Mouse (Mus musculus) bone marrow macrophage, adult 2 months (primary cell): ENCODE data around the gene Wdr76. TPM values are rescaled to one million over a fixed set of nuclear protein-coding genes. Genes with fewer than 3 reads are reported as not detected.

Source experiments
- H3K27ac ChIP-seq: 2 replicates; pipeline ENCODE4 v1.5.1; 2012; ENCODE audit warnings: low read depth, low read length; ENCODE audit not compliant: insufficient read depth
- H3K4me1 ChIP-seq: 2 replicates; pipeline ENCODE4 v1.6.1; 2012; ENCODE audit warnings: low read length; ENCODE audit not compliant: control insufficient read depth, insufficient read depth
- H3K4me3 ChIP-seq: 2 replicates; pipeline ENCODE4 v1.5.1; 2012; ENCODE audit warnings: mild to moderate bottlenecking, low read length, moderate library complexity; ENCODE audit not compliant: insufficient read depth
- CTCF ChIP-seq: IDR thresholded peaks from 2 replicates; pipeline ENCODE4 v1.5.1; 2012; ENCODE audit warnings: low read depth, mild to moderate bottlenecking, low read length, moderate library complexity
- POLR2A ChIP-seq: IDR thresholded peaks from 2 replicates; pipeline ENCODE4 v1.6.1; 2012; ENCODE audit warnings: mild to moderate bottlenecking, low read depth, low read length, borderline replicate concordance
- polyA plus RNA-seq: library from polyadenylated mRNA; stranded (reverse); fragments of >200 nt; gene quantifications from 2 replicates; pipeline ENCODE4 v1.2.4, GENCODE M21; 2012; ENCODE audit not compliant: missing spikeins, insufficient read depth, insufficient read length

The Wdr76 gene
- polyA plus RNA-seq, 1 experiment = 11.3 TPM

DNA sequence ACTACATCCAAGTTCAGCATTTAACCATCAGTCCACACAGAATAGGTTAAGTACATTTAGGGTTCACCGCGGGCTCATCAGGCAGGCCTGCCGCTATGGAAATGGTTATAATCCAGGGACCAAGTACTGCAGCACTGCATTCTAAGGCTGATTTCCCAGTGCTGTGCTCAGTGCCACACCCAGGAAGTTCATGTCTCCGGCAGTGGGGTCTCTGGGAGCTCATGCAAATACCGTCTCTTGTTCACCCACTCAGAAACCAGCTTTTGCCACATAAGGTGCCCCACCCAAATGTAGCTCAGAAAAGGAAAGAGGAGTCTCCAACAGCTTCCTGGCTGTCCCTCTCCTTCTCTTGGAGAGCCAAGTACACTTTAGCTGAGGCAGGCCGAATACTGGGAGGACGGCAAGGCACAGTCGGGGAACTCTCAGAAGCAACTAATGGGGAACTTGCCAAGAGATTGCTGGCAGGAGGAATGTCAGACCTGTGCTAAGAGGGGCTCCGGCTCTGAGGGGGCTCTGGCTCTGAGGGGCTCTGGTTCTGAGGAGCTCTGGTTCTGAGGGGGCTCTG is 67.6 kb downstream of the Wdr76 start:
- no peaks in the 10 kb centered on the region for H3K4me1 ChIP-seq
- no peak overlapping the region for H3K4me3 ChIP-seq
- H3K27ac ChIP-seq = no peak overlapping the region
- no peak for TF ChIP-seq POLR2A
- no peak for TF ChIP-seq CTCF

DNA sequence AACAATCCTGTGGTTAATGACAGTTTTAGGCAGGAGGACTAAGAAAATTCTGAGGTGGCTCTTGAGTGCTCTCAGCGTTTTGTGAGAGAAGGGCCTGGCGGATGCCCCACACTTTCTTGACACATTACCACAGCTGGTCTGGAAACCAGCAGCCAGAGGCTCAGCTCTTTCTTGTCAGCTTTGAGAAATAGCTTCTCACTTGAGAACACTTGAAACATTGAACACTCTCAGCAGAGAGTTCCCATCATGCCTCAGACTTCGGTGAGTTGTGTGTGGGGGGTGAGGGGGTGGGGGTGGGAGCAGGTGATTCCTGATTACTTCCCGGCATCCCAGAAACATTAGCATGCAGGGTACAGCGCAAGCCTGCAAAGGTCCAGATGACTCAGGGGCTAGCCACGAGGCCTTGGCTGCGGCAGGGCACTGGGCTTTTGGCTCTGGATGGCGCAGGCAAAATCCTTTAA is 69.2 kb downstream of the Wdr76 start:
- TF ChIP-seq CTCF (no peak), POLR2A (no peak)
- Histone ChIP-seq H3K4me3 (no peak overlapping the region), H3K4me1 (no peaks in the 10 kb centered on the region), H3K27ac (no peak overlapping the region)

DNA sequence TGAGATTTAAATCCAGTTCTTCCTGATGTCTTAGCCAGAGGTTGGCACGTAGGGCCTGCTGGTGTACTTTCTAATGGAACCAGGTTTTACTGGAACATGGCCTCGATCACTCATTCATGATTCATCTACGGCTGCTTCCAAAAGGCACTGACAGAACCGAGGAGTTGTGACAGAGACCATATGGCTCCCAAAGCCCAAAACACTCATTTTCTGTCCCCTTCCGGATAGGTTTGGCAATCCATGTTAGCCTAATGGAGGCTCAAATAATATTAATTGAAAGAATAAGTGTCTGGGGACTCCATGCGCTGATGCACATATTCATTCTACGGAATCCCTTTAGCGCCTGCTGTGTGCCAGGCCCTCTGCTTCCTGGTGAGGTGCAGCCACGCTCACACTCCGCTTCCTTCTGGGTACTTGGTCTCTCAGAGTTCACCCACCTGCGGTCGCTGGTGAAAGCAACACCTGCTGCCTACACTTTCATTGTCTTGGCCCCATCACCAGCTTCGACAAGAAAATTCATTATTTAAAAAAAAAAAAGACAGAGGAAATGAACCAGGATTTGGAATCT is 76.4 kb downstream of the Wdr76 start:
- H3K4me3 ChIP-seq = no peak overlapping the region
- H3K4me1 ChIP-seq = no peaks in the 10 kb centered on the region
- TF ChIP-seq CTCF (no peak), POLR2A (no peak)
- no peak overlapping the region for H3K27ac ChIP-seq

DNA sequence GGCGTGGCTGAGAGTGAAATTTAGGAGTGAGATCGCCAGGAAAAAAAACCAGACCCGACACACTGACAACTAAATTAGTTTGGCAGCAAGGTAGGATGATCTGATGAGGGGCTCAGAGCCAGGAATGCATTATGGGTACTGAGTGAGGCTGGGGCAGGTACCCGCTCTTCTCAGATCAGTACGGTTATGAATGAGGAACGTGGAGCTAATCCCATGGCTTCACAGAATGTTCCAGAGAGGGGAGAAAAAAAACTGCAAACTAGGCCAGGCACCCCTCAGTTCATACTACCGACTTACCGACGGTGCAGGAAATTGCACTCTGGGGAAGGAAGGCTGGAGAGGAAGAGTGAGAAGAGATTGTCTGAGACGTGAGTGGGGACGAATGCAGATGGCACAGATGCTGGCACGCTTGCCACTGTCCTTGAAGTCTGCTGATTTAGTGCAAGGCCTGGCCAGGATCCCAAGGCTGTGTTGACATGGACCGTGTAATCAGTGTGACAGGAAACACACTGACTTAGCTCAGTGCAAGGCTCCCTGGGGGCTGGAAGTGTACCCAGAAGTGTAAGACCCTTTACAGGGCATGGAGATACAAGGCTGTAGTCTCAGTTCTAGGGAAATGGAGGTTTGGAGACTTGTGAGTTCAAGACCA is 77.1 kb downstream of the Wdr76 start:
- TF ChIP-seq CTCF = no peak
- TF ChIP-seq POLR2A = no peak
- Histone ChIP-seq H3K4me3 (no peak overlapping the region), H3K4me1 (no peaks in the 10 kb centered on the region), H3K27ac (no peak overlapping the region)

DNA sequence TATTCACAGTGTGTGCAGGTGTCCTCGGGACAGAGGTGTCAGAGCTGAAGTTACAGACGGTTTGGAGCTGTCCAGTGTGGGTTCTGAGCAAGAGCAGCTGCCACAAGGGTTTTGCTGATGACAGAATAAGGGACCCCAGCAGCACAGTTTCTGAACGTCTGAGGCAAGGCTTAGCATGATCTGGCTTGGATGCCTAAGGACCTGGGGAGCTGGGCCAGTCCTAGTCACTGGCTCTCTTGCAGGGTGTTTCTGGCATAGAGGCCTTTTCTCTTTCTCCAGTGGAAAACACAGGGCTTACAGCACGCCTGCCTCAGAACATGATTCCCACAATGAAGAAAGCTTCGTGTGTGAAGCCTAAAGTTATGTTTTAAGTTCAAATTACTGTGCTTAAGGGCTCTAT is 78.2 kb downstream of the Wdr76 start:
- Histone ChIP-seq H3K27ac (no peak overlapping the region), H3K4me3 (no peak overlapping the region), H3K4me1 (no peaks in the 10 kb centered on the region)
- TF ChIP-seq CTCF = no peak
- TF ChIP-seq POLR2A = no peak

DNA sequence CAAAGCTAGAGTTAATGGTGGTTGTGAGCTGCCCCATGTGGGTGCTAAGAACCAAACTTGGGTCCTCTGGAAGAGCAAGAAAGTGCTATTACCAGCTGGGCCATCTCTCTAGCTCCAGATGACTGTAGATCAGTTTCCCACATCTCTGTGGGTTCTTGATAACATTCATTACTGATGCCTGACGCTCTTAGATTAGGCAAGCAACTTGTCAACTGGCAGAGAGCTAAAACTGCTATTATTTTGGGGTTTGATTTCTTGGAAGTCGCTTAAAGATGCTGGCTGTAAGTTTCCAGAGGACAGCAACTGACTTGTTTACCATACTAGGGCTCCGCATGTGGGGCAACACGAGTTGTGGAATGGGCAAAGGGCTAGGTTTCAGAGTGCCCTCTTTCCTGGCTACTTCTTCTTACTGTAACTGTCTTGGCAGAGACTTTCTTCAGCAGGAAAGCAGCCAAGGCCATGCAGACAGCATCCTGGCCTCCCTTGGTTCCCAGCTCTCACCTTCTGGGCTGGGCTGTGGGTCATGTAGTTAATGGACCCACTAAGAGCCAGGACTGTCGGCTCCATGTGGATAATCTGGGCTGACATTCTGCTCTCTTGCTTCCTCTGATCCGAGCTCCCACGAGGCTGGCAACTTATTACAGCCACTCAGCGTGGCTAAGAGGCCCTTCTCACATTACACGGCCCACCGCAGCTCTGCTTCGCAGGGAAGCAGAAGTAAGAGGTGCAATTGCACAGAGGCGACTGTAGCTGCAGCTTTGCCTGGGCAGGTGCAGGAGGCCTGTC is 81.2 kb downstream of the Wdr76 start:
- H3K27ac ChIP-seq = no peak overlapping the region
- no peaks in the 10 kb centered on the region for H3K4me1 ChIP-seq
- TF ChIP-seq POLR2A = no peak
- TF ChIP-seq CTCF = no peak
- H3K4me3 ChIP-seq = no peak overlapping the region

DNA sequence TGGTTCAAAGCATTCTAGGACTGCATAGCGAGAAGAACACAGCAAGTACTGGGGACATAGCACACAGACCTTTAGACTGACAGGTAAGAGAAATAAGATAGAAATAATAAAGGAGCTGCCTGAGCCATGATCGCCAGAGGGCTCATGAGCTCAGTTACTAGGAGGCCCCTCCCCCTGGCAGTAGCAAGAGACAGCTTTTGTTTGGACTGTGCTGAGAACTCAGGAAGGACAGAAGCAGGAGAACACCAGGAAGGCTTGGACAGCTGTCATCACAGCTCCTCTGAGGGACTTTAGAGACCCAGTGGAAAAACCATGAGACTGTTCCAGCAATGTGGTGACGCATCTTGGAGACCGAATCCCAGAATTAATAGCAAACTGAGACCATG is 81.8 kb downstream of the Wdr76 start:
- Histone ChIP-seq H3K4me3 (no peak overlapping the region), H3K4me1 (no peaks in the 10 kb centered on the region), H3K27ac (no peak overlapping the region)
- TF ChIP-seq POLR2A (no peak), CTCF (no peak)

DNA sequence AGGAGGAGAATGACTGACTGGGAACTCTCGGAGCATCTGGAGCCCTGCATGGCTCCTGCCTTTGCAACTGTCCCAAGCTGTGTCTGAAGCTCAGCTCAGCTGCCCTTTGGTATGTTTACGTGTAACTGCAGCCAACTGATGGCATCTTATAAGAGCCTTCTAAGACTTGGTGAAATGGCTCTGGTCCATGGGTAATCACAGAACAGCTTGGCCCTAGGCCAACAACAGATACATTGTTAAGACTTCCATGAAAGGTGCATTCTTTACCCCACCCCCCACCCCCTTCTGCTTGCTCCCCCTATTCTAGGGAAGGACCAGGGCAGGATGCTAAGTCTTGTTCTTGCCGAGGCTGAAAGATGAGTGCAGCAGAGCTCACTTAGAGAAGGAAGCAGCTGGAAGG is 87.6 kb downstream of the Wdr76 start:
- Histone ChIP-seq H3K4me1 (no peaks in the 10 kb centered on the region), H3K4me3 (no peak overlapping the region), H3K27ac (no peak overlapping the region)
- TF ChIP-seq POLR2A = no peak
- no peak for TF ChIP-seq CTCF

Other genes with a start within 250 kb of the Wdr76 start
- gene Trp53bp1, start 235.3 kb upstream of the Wdr76 start, polyA plus RNA-seq = 22.2 and 22.6 TPM in 2 replicates
- gene Map1a, start 217.1 kb upstream of the Wdr76 start, polyA plus RNA-seq = 0.33 and 0.66 TPM in 2 replicates
- 13.8 and 15.0 TPM in 2 replicates for gene Ppip5k1, start 151.3 kb upstream of the Wdr76 start, polyA plus RNA-seq
- gene Ckmt1, start 149.0 kb upstream of the Wdr76 start, polyA plus RNA-seq = not detected in 2 replicates
- not detected in 2 replicates for gene Strc, start 119.6 kb upstream of the Wdr76 start, polyA plus RNA-seq
- 360 and 362 TPM in 2 replicates for gene Pdia3, start 92.9 kb upstream of the Wdr76 start, polyA plus RNA-seq
- gene Catsper2, start 92.9 kb upstream of the Wdr76 start, polyA plus RNA-seq = 0.80 and 1.5 TPM in 2 replicates
- 0.92 TPM in 1 of 2 replicates, not detected in the other for gene Ell3, start 62.4 kb upstream of the Wdr76 start, polyA plus RNA-seq
- gene Serf2, start 57.5 kb upstream of the Wdr76 start, polyA plus RNA-seq = 547 and 575 TPM in 2 replicates
- 44.7 and 69.0 TPM in 2 replicates for gene Hypk, start 53.4 kb upstream of the Wdr76 start, polyA plus RNA-seq
- not detected in 2 replicates for gene Serinc4, start 49.9 kb upstream of the Wdr76 start, polyA plus RNA-seq
- 44.4 and 47.3 TPM in 2 replicates for gene Mfap1b, start 32.7 kb upstream of the Wdr76 start, polyA plus RNA-seq
- gene Mfap1a, start 58 bp upstream of the Wdr76 start, polyA plus RNA-seq = 24.8 and 25.4 TPM in 2 replicates